Mouse (Mus musculus) adrenal gland, adult 18-20 months (tissue): ENCODE measurements around the gene Cend1. TPM values are rescaled to one million over a fixed set of nuclear protein-coding genes. Genes with fewer than 3 reads are reported as not detected.

Source experiments
- DNase-seq, 2 experiments: peaks; one replicate each; pipeline ENCODE4 v3.0.0; 2021 to 2022; ENCODE audit warnings: low spot score in 2 of 2
- long read RNA-seq, 2 experiments: library from polyadenylated mRNA; stranded (forward); transcript quantifications; one replicate each; pipeline ENCODE4 v2.0.0; 2021
- total RNA-seq, 2 experiments: library from RNA; stranded (reverse); gene quantifications; 1 replicate in 1 of 2; 2 replicates in 1 of 2; pipeline ENCODE4 v1.2.3; 2021

Cend1 gene
- total RNA-seq, result 1 to 10 TPM; 1.7 to 2.4 TPM
- long read RNA-seq, experiment 1, partial matches to known transcripts, result 0 of 4 reads
- long read RNA-seq, experiment 1, other reads (novel, unspliced or antisense), result 0 of 4 reads
- long read RNA-seq, experiment 2, partial matches to known transcripts, result 1 of 5 reads
- long read RNA-seq, experiment 2, other reads (novel, unspliced or antisense), result 0 of 5 reads

DNA sequence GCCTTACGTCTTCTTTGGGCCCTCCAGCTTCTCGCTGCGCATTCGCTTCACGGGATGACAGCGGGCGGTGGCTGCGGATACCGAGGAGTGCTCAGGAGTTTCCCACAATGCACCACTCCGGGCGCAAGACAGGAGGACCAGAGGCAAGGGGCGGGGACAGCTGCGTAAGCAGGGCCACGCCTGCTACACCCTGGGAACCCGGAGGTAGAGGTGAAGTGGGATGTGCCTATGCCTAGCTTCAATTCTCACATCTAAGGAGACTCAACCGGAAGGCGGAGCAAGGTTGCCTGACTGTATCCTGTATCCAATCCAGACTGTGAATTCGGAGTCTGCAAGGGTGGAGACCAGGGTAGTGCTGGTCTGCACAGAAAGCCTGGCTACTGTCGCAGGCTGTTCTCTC, at the start of gene Cend1:
Gene Cend1, minus strand, starts transcription at position 182 of the 400 bp plus-strand sequence.
- no peak for DNase-seq

DNA sequence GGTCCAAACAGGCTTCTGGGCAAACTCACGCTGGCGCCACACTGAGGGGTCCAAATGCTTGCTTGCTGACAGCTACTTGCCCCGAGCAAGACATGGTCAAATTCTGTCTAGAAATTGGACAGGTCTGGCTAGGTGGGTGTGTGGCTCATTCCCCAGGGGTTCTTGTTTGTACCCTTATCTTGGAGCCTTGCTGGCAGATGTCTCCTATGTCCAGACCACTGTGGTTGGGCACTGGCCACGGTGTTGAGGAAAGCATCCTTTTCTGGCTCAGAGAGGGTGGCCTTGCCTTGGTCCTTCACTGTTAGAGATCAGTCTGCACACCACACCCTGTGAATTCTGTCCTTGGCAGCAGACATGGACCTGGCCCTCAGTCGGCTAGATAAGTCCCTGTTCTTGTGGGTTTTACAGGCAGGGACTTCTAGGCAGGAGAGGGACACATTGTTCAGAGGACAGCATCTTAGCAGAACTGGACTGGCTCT, 49.0 kb upstream of the Cend1 start:
- no peak for DNase-seq

DNA sequence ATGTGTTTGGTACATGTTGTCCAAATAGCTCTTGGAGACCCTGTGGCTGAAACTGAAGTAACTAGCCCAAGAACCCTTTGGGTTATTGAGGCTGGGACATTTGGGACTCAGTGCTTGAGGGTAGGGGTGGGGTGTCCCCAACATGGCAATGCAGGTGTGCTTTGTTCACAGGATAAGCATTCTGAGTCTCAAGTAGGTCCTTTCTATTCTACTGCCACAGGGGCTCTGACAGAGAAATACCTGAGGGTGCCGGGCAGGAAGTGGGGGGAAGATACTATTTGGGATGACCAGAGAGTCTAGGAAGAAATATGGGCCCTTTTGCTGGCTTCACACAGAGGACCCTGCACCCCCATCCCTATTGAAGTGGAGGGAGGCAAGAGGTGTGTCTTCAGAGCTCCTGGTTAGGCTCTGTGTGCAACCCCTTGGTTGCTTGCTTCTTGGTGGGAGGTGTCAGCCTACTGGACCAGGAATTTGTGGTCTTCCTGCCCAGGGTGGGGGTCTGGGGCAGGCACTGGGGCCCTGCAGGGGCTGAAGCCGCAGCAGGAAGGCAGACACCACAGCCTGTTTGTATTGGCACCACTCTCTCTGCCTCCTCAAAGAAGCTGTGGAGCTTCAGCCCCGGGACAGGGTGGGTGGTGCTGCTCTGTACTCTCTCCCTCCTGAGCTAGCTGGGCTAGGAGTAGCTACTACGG, 48.4 kb upstream of the Cend1 start:
- no peak for DNase-seq

GRCm38 (mm10) chr7:141476981-141477370, 47.7 kb upstream of the Cend1 start:
- no peak for DNase-seq

GRCm38 (mm10) chr7:141476226-141476980, 47.1 kb upstream of the Cend1 start:
- peak; percentile 82 to 84 for DNase-seq

- DNase-seq, result no peak
Measured at GRCm38 (mm10) chr7:141475805-141476158, 46.5 kb upstream of the Cend1 start.

DNA sequence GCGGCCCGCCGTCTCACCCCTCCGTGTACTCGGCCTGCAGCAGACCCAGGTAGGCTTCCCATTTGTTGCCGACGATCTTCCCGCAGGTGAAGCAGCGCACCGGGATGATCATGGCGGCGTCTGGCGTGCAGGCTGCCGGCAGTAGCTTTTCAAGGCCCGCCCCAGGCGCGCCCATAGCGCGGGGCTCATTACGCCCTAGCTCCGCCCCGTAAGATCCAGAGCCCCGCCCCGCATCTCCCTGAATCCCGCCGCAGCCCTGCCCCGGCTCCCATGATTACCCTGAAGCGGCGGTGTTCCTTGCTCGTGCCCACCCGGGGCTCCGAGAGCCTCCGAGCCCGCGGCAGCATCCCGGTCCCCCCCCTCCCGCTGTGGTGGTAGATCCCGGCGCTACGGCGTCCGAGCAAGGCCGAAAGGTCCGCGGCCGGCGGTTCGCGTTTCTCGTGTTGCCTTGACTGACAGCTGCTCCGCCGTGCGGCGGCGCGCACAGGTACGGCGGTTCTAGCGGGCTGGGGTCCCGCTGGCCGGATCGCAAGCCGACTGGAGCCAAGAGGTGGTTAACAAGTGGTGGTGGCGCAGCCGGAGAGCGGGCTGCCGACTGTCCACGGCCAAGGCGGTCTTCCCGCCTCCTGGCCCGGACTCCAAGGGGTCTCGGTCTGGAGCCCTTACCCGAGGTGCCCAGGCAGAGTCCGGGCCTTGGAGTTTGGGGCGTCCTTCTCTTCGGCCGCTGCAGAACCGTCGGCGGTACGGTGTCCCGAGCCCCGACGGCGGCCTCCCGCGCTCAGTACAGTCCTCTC, 45.9 kb upstream of the Cend1 start, which contains the start of the genes Polr2l and Tspan4:
Gene Polr2l, minus strand, starts transcription at position 122 of the 794 bp plus-strand sequence.
Gene Tspan4, plus strand, starts transcription at position 230 of the 794 bp plus-strand sequence.
- peak; percentile 81 to 86 for DNase-seq

- DNase-seq, result no peak
Measured at GRCm38 (mm10) chr7:141474160-141474559, 44.9 kb upstream of the Cend1 start.

- DNase-seq, result no peak
Measured at GRCm38 (mm10) chr7:141472763-141473162, 43.5 kb upstream of the Cend1 start.

- no peak for DNase-seq
Measured at GRCm38 (mm10) chr7:141472226-141472625, 42.9 kb upstream of the Cend1 start.

- peak in 1 of 2 experiments; percentile 18 for DNase-seq
Measured at GRCm38 (mm10) chr7:141471236-141471635, 41.9 kb upstream of the Cend1 start.

GRCm38 (mm10) chr7:141470637-141470944, 41.3 kb upstream of the Cend1 start:
- peak in 1 of 2 experiments; percentile 21 for DNase-seq

DNA sequence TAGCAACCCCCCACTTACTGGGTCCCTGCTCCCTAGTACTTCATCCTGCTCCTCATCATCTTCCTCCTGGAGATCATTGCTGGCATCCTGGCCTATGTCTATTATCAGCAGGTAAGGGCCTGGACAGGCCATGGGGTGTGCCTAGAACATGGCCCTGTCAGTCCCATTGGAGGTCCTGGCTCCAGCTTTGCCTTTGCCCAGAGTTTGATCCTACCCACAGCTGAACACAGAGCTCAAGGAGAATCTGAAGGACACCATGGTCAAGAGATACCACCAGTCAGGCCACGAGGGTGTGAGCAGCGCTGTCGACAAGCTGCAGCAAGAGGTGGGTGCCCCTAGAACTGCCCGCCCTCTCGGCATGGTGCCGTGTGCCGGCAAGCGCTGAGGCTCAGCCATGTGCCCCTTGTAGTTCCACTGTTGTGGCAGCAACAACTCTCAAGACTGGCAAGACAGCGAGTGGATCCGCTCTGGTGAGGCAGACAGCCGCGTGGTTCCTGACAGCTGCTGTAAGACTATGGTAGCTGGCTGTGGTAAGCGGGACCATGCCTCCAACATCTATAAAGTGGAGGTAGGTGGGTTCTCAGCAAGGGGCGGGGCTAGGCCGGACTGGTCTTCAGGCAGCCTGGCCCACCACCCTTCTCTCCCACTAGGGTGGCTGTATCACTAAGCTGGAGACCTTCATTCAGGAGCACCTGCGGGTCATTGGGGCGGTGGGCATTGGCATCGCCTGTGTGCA, 40.8 kb upstream of the Cend1 start:
- DNase-seq, result peak in 1 of 2 experiments; percentile 26

- peak in 1 of 2 experiments; percentile 25 for DNase-seq
Measured at GRCm38 (mm10) chr7:141469352-141469751, 40.1 kb upstream of the Cend1 start.

GRCm38 (mm10) chr7:141468522-141469211, 39.4 kb upstream of the Cend1 start:
- DNase-seq, result peak; percentile 59 to 72

- DNase-seq, result no peak
Measured at GRCm38 (mm10) chr7:141468164-141468521, 38.9 kb upstream of the Cend1 start.

DNA sequence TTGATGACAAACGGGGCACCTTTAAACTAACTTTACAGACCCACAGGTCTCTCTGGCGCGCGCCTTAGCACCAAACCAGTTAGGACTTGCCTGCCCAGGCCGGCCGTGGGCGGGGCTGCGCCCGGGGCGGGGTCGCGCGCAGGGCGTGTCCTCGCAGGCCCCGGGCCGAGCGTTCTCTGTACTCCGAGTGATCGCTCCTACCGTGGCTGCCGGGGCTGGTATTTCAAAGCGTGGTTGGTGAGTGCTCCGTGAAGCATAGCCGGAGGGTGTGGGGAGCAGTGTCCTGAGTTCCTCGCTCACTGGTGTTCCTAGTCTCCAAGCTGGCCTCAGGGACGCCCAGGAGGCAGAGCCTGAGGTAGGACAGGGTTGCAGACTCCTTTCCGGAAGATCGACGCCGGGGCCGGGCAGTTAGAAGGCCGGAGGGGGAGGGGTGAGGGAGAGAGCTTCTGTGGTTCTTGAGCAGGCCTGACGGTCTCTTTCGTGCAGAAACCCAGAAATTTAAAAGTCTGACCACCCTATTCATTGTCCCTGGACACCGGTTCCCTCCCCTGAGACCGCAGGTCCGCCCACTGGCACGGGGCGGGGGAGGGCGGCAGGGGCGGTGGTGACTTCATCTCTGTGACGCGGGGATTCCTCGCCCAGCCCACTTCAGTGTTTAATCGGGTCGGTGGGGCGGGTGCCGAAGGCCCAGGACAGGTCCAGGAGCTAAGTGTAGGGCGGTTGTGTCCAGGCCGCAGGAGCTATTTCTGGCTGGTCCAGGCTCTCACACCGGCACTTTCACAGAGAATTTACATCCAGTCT, 38.1 kb upstream of the Cend1 start, which contains the start of gene Cd151:
Gene Cd151, plus strand, starts transcription at position 163 of the 801 bp plus-strand sequence.
- DNase-seq, result peak; percentile 88 to 93

DNA sequence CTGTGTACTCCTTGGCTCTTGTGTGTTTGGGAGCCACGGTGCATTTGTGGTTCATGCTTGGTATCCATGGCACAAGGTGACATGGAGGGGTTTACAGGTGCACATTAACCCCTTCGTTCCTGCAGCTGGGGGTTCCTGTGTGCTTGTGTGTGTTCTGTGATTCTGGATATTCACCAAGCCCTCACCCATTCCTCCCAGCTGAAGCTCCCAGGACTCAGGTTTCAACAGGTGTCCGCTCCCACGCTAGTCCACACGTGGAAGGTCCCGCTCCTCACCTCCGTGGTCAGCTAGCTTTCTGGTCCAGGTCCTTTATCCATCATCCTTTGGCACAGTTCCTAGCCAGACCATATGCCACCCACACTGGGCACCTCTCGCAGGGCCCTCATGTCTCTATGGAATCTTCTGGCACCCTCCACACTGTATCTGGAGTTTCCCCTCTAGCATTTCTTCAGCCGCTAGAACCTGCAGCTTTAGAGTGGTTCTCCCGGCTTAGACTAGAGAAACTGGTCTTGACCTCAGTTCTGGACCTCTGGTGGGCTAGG, 37.4 kb upstream of the Cend1 start:
- DNase-seq, result no peak

DNA sequence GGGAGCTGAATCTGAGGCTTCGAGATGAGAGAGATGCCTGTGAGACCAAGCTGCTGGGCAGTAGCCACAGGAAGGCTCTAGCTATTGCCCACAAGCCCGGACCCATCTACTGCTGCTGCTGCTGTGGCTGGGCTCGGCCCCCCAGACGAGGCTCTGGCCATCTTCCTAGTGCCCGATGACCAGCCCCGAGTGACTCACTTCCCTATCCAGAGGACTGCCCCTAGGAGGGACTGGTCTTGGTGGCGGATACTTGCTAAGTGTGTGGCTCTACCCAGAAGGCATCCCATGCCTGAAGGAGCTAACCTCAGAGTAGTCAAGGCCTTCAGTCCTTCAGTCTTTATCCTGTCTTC, 36.7 kb upstream of the Cend1 start:
- DNase-seq, result peak in 1 of 2 experiments; percentile 9
